Mouse (Mus musculus): Measurements from ENCODE around the gene Esr1. TPM values are rescaled to one million over a fixed set of nuclear protein-coding genes. Genes with fewer than 3 reads are reported as not detected.
"Not testable (repeated sequence)": the region's sequence is repeated elsewhere in the genome, so short reads cannot be mapped to it uniquely, and the experiment has no call there.

The Esr1 gene
- polyA plus RNA-seq, 1 experiment from 2014 or later = 0.58 TPM

GRCm38 (mm10) chr10:4599591-4599990, 11.8 kb upstream of the Esr1 start:
- Histone ChIP-seq H3K36me3 (no peaks in the 10 kb centered on the region), H3K27me3 (no peaks in the 10 kb centered on the region), H3K4me3 (no peak overlapping the region), H3K4me1 (replicated peaks) (no peaks in the 10 kb centered on the region), H3K4me2 (no peak overlapping the region), H3K27ac (no peak overlapping the region), H3K9ac (no peak overlapping the region), H3K9me3 (replicated peaks) (no peaks in the 10 kb centered on the region)
- ATAC-seq (replicated peaks; ENCODE audit: insufficient number of reproducible peaks, insufficient read depth, low FRiP score, low read depth) = no peak
- WGBS = 75% methylated on average over 4 of the region's 4 CpGs

- no peak overlapping the region for H3K27ac ChIP-seq
- 60% methylated on average over 2 of the region's 2 CpGs for WGBS
- no peaks in the 10 kb centered on the region for H3K4me1 ChIP-seq (replicated peaks)
- ATAC-seq (replicated peaks; ENCODE audit: insufficient number of reproducible peaks, insufficient read depth, low FRiP score, low read depth) = no peak
- H3K4me3 ChIP-seq = no peak overlapping the region
- H3K9me3 ChIP-seq (replicated peaks) = no peaks in the 10 kb centered on the region
- no peaks in the 10 kb centered on the region for H3K36me3 ChIP-seq
- no peak overlapping the region for H3K9ac ChIP-seq
- no peak overlapping the region for H3K4me2 ChIP-seq
- H3K27me3 ChIP-seq = no peaks in the 10 kb centered on the region
Measured at GRCm38 (mm10) chr10:4600796-4601474, 10.5 kb upstream of the Esr1 start.

DNA sequence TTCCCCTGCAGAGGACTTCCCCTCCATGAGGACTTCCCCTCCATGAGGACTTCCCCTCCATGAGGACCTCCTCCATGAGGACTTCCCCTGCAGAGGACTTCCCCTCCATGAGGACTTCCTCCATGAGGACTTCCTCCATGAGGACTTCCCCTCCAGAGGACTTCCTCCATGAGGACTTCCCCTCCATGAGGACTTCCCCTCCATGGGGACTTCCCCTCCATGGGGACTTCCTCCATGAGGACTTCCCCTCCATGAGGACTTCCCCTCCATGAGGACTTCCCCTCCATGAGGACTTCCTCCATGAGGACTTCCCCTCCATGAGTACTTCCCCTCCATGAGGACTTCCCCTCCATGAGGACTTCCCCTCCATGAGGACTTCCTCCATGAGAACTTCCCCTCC, 9.8 kb upstream of the Esr1 start:
- not testable (repeated sequence) for H3K4me2 ChIP-seq; H3K9me3 ChIP-seq (replicated peaks); H3K36me3 ChIP-seq; H3K4me1 ChIP-seq (replicated peaks); H3K9ac ChIP-seq; ATAC-seq (replicated peaks; ENCODE audit: insufficient number of reproducible peaks, insufficient read depth, low FRiP score, low read depth); H3K27me3 ChIP-seq; H3K4me3 ChIP-seq; H3K27ac ChIP-seq

GRCm38 (mm10) chr10:4602466-4602865, 8.9 kb upstream of the Esr1 start:
- Histone ChIP-seq H3K9me3 (replicated peaks) (no peaks in the 10 kb centered on the region), H3K4me3 (no peak overlapping the region), H3K9ac (no peak overlapping the region), H3K27me3 (no peaks in the 10 kb centered on the region), H3K36me3 (no peaks in the 10 kb centered on the region), H3K4me1 (replicated peaks) (no peaks in the 10 kb centered on the region), H3K27ac (no peak overlapping the region), H3K4me2 (no peak overlapping the region)
- 77% methylated on average over 4 of the region's 4 CpGs for WGBS
- ATAC-seq (replicated peaks; ENCODE audit: insufficient number of reproducible peaks, insufficient read depth, low FRiP score, low read depth) = no peak

GRCm38 (mm10) chr10:4604527-4605209, 6.7 kb upstream of the Esr1 start:
- no peaks in the 10 kb centered on the region for H3K4me1 ChIP-seq (replicated peaks)
- H3K9me3 ChIP-seq (replicated peaks) = no peaks in the 10 kb centered on the region
- no peak overlapping the region for H3K9ac ChIP-seq
- no peak for ATAC-seq (replicated peaks; ENCODE audit: insufficient number of reproducible peaks, insufficient read depth, low FRiP score, low read depth)
- no peak overlapping the region for H3K27ac ChIP-seq
- H3K4me3 ChIP-seq = no peak overlapping the region
- no peak overlapping the region for H3K4me2 ChIP-seq
- H3K27me3 ChIP-seq = no peaks in the 10 kb centered on the region
- no peaks in the 10 kb centered on the region for H3K36me3 ChIP-seq
- 76% methylated on average over 4 of the region's 4 CpGs for WGBS

DNA sequence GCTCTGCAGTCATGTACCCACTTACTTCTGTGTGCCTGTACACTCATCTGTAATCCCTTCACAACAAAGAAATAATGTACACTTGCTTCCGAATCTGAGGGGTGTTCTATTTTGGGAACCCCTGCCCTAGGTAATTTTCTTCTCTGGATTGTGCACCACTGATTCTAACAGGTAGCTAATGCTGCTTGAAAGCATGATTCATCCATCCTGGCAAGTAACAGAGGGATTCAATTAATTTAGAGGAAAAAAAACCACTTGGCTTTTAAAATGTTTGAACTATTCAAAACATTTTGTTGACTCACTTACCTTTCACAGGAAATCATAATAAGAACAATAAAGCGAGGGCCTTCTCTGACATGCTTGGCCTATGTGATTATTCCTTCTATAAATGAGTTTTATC, 1.2 kb upstream of the Esr1 start:
- Histone ChIP-seq H3K36me3 (no peaks in the 10 kb centered on the region), H3K9ac (no peak overlapping the region), H3K4me1 (replicated peaks) (no peaks in the 10 kb centered on the region), H3K27ac (no peak overlapping the region), H3K9me3 (replicated peaks) (no peaks in the 10 kb centered on the region), H3K4me3 (no peak overlapping the region), H3K27me3 (no peaks in the 10 kb centered on the region), H3K4me2 (no peak overlapping the region)
- no peak for ATAC-seq (replicated peaks; ENCODE audit: insufficient number of reproducible peaks, insufficient read depth, low FRiP score, low read depth)
- 72% methylated on average over 2 of the region's 2 CpGs for WGBS

GRCm38 (mm10) chr10:4612313-4613036, 1.1 kb downstream of the Esr1 start:
- Histone ChIP-seq H3K9ac (no peak overlapping the region), H3K4me3 (peak overlapping the region; percentile 40)

DNA sequence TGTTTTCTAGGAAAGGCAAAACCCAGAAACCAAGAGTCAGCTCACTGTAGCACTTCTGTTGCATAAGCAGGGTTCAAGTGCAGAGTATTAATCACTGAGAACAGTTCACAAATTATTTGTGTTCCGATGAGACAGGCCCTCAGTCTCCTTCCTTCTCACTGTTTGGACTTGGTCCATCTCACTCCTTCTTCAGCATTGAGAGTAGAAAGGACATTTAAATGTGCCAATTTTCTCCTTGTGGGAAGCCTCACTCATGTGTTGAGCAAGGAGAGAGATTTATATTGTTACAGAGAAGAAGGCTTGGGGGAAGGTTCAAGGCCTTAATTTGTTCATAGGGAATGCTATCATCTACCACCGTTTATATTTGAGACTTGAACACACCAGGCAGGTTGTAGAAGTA, 6.6 kb downstream of the Esr1 start:
- no peak for ATAC-seq (replicated peaks; ENCODE audit: insufficient number of reproducible peaks, insufficient read depth, low FRiP score, low read depth)
- Histone ChIP-seq H3K27ac (no peak overlapping the region), H3K4me1 (replicated peaks) (no peaks in the 10 kb centered on the region), H3K36me3 (no peaks in the 10 kb centered on the region), H3K27me3 (no peaks in the 10 kb centered on the region), H3K9ac (no peak overlapping the region), H3K4me3 (no peak overlapping the region), H3K4me2 (no peak overlapping the region), H3K9me3 (replicated peaks) (no peaks in the 10 kb centered on the region)
- 66% methylated on average over 2 of the region's 2 CpGs for WGBS

More at GRCm38 (mm10) chr10:4612313-4613036, 1.1 kb downstream of the Esr1 start:
- no peak overlapping the region for H3K27ac ChIP-seq
- H3K27me3 ChIP-seq = no peaks in the 10 kb centered on the region
- no peak for ATAC-seq (replicated peaks; ENCODE audit: insufficient number of reproducible peaks, insufficient read depth, low FRiP score, low read depth)
- no peaks in the 10 kb centered on the region for H3K4me1 ChIP-seq (replicated peaks)
- H3K9me3 ChIP-seq (replicated peaks) = no peaks in the 10 kb centered on the region
- no peaks in the 10 kb centered on the region for H3K36me3 ChIP-seq
- peak overlapping the region; percentile 58 for H3K4me2 ChIP-seq
- 54% methylated on average over 22 of the region's 22 CpGs for WGBS

DNA sequence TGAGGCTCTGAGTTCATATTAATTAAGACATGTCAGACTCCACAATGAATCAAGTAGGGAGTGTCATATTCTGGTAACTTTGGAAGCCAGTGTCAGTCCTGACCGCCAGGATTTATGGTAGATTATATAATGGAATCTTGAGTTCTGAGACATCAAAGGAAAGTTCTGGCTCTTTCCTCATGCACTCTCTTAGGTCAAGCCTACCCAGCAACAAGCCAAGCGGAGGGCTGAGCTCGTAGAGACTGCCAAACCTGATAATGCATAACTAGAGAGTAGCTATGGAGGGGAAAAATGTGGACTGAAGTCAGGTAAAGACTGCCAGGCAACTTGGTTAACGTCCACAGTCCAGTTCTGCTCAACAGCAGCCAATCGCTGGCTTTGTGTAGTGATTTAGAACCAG, 7.3 kb downstream of the Esr1 start:
- Histone ChIP-seq H3K4me3 (no peak overlapping the region), H3K4me2 (no peak overlapping the region), H3K36me3 (no peaks in the 10 kb centered on the region), H3K27me3 (no peaks in the 10 kb centered on the region), H3K9ac (no peak overlapping the region), H3K4me1 (replicated peaks) (no peaks in the 10 kb centered on the region), H3K27ac (no peak overlapping the region), H3K9me3 (replicated peaks) (no peaks in the 10 kb centered on the region)
- ATAC-seq (replicated peaks; ENCODE audit: insufficient number of reproducible peaks, insufficient read depth, low FRiP score, low read depth) = no peak
- 67% methylated on average over 5 of the region's 5 CpGs for WGBS

DNA sequence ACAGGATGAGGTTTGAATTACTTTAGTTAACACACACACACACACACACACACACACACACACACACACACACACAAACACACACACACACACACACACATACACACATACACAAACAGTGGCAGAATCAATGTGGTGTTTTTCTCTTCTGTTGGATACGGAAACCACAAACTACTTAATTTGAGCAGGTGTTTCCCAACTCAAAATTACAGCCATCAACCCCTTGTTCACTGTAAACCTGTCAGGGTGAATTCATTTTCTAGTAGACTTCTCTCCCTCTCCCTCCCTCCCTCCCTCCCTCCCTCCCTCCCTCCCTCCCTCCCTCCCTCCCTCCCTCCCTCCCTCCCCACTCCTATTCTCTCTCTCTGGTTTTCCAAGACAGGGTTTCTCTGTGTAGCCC, 8.0 kb downstream of the Esr1 start:
- H3K4me2 ChIP-seq; ATAC-seq (replicated peaks; ENCODE audit: insufficient number of reproducible peaks, insufficient read depth, low FRiP score, low read depth); H3K9ac ChIP-seq; H3K4me1 ChIP-seq (replicated peaks); H3K27ac ChIP-seq; H3K4me3 ChIP-seq; H3K27me3 ChIP-seq; H3K36me3 ChIP-seq; H3K9me3 ChIP-seq (replicated peaks): not testable (repeated sequence)
- WGBS = 96% methylated on average over 1 of the region's 1 CpGs

GRCm38 (mm10) chr10:4620596-4621504, 9.5 kb downstream of the Esr1 start:
- 0 out of 2 replicates have a peak, but pooled peaks have one; percentile 53 for ATAC-seq (replicated peaks; ENCODE audit: insufficient number of reproducible peaks, insufficient read depth, low FRiP score, low read depth)
- no peaks in the 10 kb centered on the region for H3K36me3 ChIP-seq
- H3K4me1 ChIP-seq (replicated peaks) = no peaks in the 10 kb centered on the region
- H3K9me3 ChIP-seq (replicated peaks) = no peaks in the 10 kb centered on the region
- H3K4me3 ChIP-seq = no peak overlapping the region
- H3K27me3 ChIP-seq = no peaks in the 10 kb centered on the region
- no peak overlapping the region for H3K9ac ChIP-seq
- 62% methylated on average over 24 of the region's 24 CpGs for WGBS
- H3K27ac ChIP-seq = no peak overlapping the region
- no peak overlapping the region for H3K4me2 ChIP-seq

Data from heart, embryonic 15.5 days (tissue).